ENCODE assay signal across 8 mouse cellular contexts in the genomic region with DNA sequence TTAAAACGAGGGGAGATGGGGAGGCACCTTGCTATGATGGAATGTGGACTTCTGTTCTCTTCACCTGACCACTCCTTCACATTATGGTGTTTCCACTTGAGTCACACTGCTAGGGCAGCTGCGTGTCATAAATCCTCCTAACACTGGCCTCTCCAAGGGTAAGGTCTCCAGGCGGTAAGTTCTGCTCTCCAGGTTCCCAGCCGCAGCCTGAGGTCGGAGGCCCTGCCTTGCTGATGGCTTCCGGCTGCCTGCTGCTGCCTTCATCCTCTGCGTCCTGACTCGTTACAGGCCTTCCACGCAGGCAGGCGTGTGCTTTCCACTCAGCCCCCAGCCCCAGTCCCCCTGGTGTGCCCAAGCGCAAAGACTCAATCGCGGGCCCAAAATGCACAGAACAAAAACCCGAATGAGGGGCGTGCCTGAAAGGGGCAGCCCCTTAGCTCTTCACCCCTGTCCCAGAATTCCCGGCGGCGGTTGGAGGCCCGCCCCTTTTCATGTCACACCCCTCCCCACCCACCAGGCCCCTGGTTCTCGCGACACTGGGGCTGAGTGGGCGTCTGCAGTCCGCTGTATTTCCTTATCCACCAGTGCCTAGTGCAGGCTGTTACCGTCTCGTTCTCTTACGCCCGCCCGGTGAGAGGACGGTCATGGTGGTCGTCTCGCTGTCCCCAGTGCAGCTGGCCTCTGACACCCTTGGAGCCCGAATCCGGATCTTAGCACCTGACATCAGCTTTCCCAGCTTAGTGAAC. TPM values are rescaled to one million over a fixed set of nuclear protein-coding genes. Genes with fewer than 3 reads are reported as not detected.
DNase-seq lines count a peak whose midpoint lies in the region; ATAC-seq and TF ChIP-seq lines count a peak whose summit lies in the region.

A gene (minus strand): TSS at position 464 of the 746 bp plus-strand sequence.

- H3K9ac ChIP-seq in heart, embryonic 15.5 days, result peak within 1 kb of the TSS; percentile 60
- peak within 1 kb of the TSS; percentile 76 for H3K9ac ChIP-seq in liver, embryonic 14.5 days (replicated peaks)
- peak within 1 kb of the TSS; percentile 84 for H3K9ac ChIP-seq in neural tube, embryonic 11.5 days (ENCODE audit: low read length)
- peak within 1 kb of the TSS; percentile 85 for H3K9ac ChIP-seq in stomach, postnatal 0 days (ENCODE audit: low read length)

- H3K9me3 ChIP-seq in forebrain, embryonic 10.5 days, result peaks cover 19% of the 10 kb centered on the region; the same call in 1 of the 2 replicates
- H3K9me3 ChIP-seq in heart, embryonic 15.5 days (replicated peaks), result no peaks in the 10 kb centered on the region
- no peaks in the 10 kb centered on the region for H3K9me3 ChIP-seq in liver, embryonic 14.5 days (ENCODE audit: control insufficient read depth, low read length)
- H3K9me3 ChIP-seq in neural tube, embryonic 11.5 days (ENCODE audit: control insufficient read depth, low read length), result no peaks in the 10 kb centered on the region
- H3K9me3 ChIP-seq in stomach, postnatal 0 days (ENCODE audit: control insufficient read depth, low read length), result no peaks in the 10 kb centered on the region

- no peak for TF ChIP-seq CTCF in liver, embryonic 14.5 days (IDR thresholded peaks at IDR 0.05; ENCODE audit: low read depth)
- TF ChIP-seq CTCF in stomach, postnatal 0 days (IDR thresholded peaks at IDR 0.05; ENCODE audit: low read depth), result 0 out of 2 replicates have a peak, but pooled peaks have one; percentile 4

- WGBS in forebrain, embryonic 10.5 days, result under 1% methylated on average over 33 of the region's 33 CpGs
- WGBS in heart, embryonic 15.5 days, result under 1% methylated on average over 33 of the region's 33 CpGs
- 0% methylated on average over 33 of the region's 33 CpGs for WGBS in liver, embryonic 14.5 days (ENCODE audit: insufficient replicate concordance)
- WGBS in neural tube, embryonic 11.5 days, result under 1% methylated on average over 33 of the region's 33 CpGs
- whole genome bisulfite sequencing in stomach, postnatal 0 days, result 1% methylated on average over 33 of the region's 33 CpGs

- TF ChIP-seq EP300 in liver, embryonic 14.5 days (IDR thresholded peaks at IDR 0.05; ENCODE audit: low read depth), result peak; percentile 70
- TF ChIP-seq EP300 in stomach, postnatal 0 days (optimal IDR thresholded peaks at IDR 0.05), result peak; percentile 97

- H3K4me1 ChIP-seq in forebrain, embryonic 10.5 days, result peaks cover 10% of the 10 kb centered on the region
- peaks cover 12% of the 10 kb centered on the region; the same call in 1 of the 2 replicates for H3K4me1 ChIP-seq in heart, embryonic 15.5 days (replicated peaks)
- peaks cover 3 to 8% of the 10 kb centered on the region in 2 experiments; a peak in 3 of 4 replicates for H3K4me1 ChIP-seq in liver, embryonic 14.5 days (replicated peaks; ENCODE audit: control insufficient read depth in 2 of 2, insufficient read depth in 2 of 2, low read length in 1 of 2)
- no peaks in the 10 kb centered on the region for H3K4me1 ChIP-seq in neural tube, embryonic 11.5 days (ENCODE audit: control insufficient read depth, insufficient read depth, low read length)
- H3K4me1 ChIP-seq in stomach, postnatal 0 days (replicated peaks; ENCODE audit: control insufficient read depth, insufficient read depth), result no peaks in the 10 kb centered on the region

- no peaks in the 10 kb centered on the region for H3K27me3 ChIP-seq in forebrain, embryonic 10.5 days (ENCODE audit: poor library complexity, severe bottlenecking)
- H3K27me3 ChIP-seq in heart, embryonic 15.5 days, result no peaks in the 10 kb centered on the region
- no peaks in the 10 kb centered on the region for H3K27me3 ChIP-seq in liver, embryonic 14.5 days (ENCODE audit: control insufficient read depth, insufficient read depth, low read length)
- H3K27me3 ChIP-seq in neural tube, embryonic 11.5 days (ENCODE audit: control insufficient read depth, insufficient read depth, low read length), result no peaks in the 10 kb centered on the region
- H3K27me3 ChIP-seq in stomach, postnatal 0 days (ENCODE audit: control insufficient read depth, insufficient read depth, low read length), result no peaks in the 10 kb centered on the region

- peak within 1 kb of the TSS; percentile 72 for H3K4me3 ChIP-seq in forebrain, embryonic 10.5 days
- peak within 1 kb of the TSS; percentile 62 for H3K4me3 ChIP-seq in heart, embryonic 15.5 days
- peak within 1 kb of the TSS; percentile 59 to 72 for H3K4me3 ChIP-seq in liver, embryonic 14.5 days (ENCODE audit: insufficient read depth in 1 of 2, low read depth in 2 of 2, low read length in 2 of 2)
- peak within 1 kb of the TSS; percentile 65 for H3K4me3 ChIP-seq in neural tube, embryonic 11.5 days (ENCODE audit: low read depth, low read length)
- H3K4me3 ChIP-seq in stomach, postnatal 0 days (ENCODE audit: low read depth, low read length), result peak within 1 kb of the TSS; percentile 66

- H3K4me2 ChIP-seq in heart, embryonic 15.5 days, result peak within 1 kb of the TSS; percentile 65
- H3K4me2 ChIP-seq in liver, embryonic 14.5 days (ENCODE audit: low read depth), result peak within 1 kb of the TSS; percentile 79
- peak within 1 kb of the TSS; percentile 73 for H3K4me2 ChIP-seq in neural tube, embryonic 11.5 days (ENCODE audit: low read depth)
- peak within 1 kb of the TSS; percentile 76 for H3K4me2 ChIP-seq in stomach, postnatal 0 days (replicated peaks; ENCODE audit: low read depth)

- DNase-seq in c-Kit-positive CD71-negative TER-119-negative erythroid progenitor cells, embryonic 14.5 days (ENCODE audit: low read depth), result peak; percentile 88
- DNase-seq in forebrain, embryonic 10.5 days (ENCODE audit: extremely low spot score, low spot score), result peak; percentile 94
- peak; percentile 90 to 96 for DNase-seq in kidney, postnatal 25 days
- DNase-seq in liver, embryonic 14.5 days (ENCODE audit: low read depth in 3 of 3, low spot score in 3 of 3), result peak; percentile 80 to 84 (median 82)
- peak; percentile 96 for DNase-seq in neural tube, embryonic 11.5 days (ENCODE audit: low spot score)
- peak; percentile 96 for DNase-seq in stomach, postnatal 0 days (ENCODE audit: low spot score)

- peak within 1 kb of the TSS; percentile 91 for H3K27ac ChIP-seq in forebrain, embryonic 10.5 days
- H3K27ac ChIP-seq in heart, embryonic 15.5 days, result peak within 1 kb of the TSS; percentile 87
- peak within 1 kb of the TSS; percentile 76 for H3K27ac ChIP-seq in liver, embryonic 14.5 days
- H3K27ac ChIP-seq in neural tube, embryonic 11.5 days (ENCODE audit: low read depth, low read length), result peak within 1 kb of the TSS; percentile 67
- peak within 1 kb of the TSS; percentile 90 for H3K27ac ChIP-seq in stomach, postnatal 0 days (replicated peaks)

- peak; percentile 94 for ATAC-seq in CD4-positive, CD25-positive, alpha-beta regulatory T cell, adult 4 months
- peak; percentile 97 for ATAC-seq in heart, embryonic 15.5 days (replicated peaks; ENCODE audit: insufficient number of reproducible peaks, insufficient read depth, low FRiP score, low read depth)
- ATAC-seq in liver, embryonic 14.5 days (ENCODE audit: insufficient read depth), result peak; percentile 99
- ATAC-seq in neural tube, embryonic 11.5 days (ENCODE audit: insufficient read depth, low FRiP score, low TSS enrichment), result peak; percentile 98
- peak; percentile 99 for ATAC-seq in stomach, postnatal 0 days (ENCODE audit: low FRiP score, low TSS enrichment)

- peaks cover 37% of the 10 kb centered on the region for H3K36me3 ChIP-seq in forebrain, embryonic 10.5 days (replicated peaks)
- peaks cover 17% of the 10 kb centered on the region for H3K36me3 ChIP-seq in heart, embryonic 15.5 days
- peaks cover 7% of the 10 kb centered on the region for H3K36me3 ChIP-seq in liver, embryonic 14.5 days (replicated peaks; ENCODE audit: control insufficient read depth, insufficient read depth, low read depth)
- H3K36me3 ChIP-seq in neural tube, embryonic 11.5 days (ENCODE audit: control insufficient read depth, insufficient read depth, low read length), result peaks cover 13% of the 10 kb centered on the region
- peaks cover 11% of the 10 kb centered on the region for H3K36me3 ChIP-seq in stomach, postnatal 0 days (ENCODE audit: control insufficient read depth, insufficient read depth, low read length)

RNA-seq across cellular contexts. Expression of the gene that starts here (rescaled TPM):
- 10 to 100 TPM; 32.5 to 33.4 TPM for polyA plus RNA-seq in CD4-positive, CD25-positive, alpha-beta regulatory T cell, adult 4 months (2017; shearing (Covaris generic))
- 36.2 and 40.1 TPM in 2 replicates for polyA plus RNA-seq in forebrain, embryonic 10.5 days (2016; fragmentation: Nextera tagmentation; extraction: Ambion mirVana)
- 9.4 and 13.8 TPM in 2 replicates for polyA plus RNA-seq in heart, embryonic 15.5 days (2015; fragmentation: Nextera tagmentation; extraction: Ambion mirVana)
- 3.4 and 7.2 TPM in 2 replicates for polyA plus RNA-seq in liver, embryonic 14.5 days (2012; rRNA removed)
- polyA plus RNA-seq in liver, embryonic 14.5 days (2014; fragmentation: Nextera tagmentation; extraction: Ambion mirVana), result 5.3 and 5.8 TPM in 2 replicates
- 32.3 and 32.8 TPM in 2 replicates for polyA plus RNA-seq in neural tube, embryonic 11.5 days (2014; fragmentation: Nextera tagmentation; extraction: Ambion mirVana)
- 10.2 and 10.4 TPM in 2 replicates for polyA plus RNA-seq in stomach, postnatal 0 days (2015; fragmentation: Nextera tagmentation; extraction: Ambion mirVana)

Comparison
In these comparisons a context has a peak if more than half of its experiments do, and no peak if none do; other contexts are left out.
1. Peak in every context shown above with its lines: DNase-seq, ATAC-seq, H3K4me3 ChIP-seq and H3K27ac ChIP-seq.